Mouse (Mus musculus) myocyte (in vitro differentiated cells): ENCODE results near the gene Hoxc5.

Experiments
- CEBPB ChIP-seq: IDR thresholded peaks from 2 replicates; pipeline ENCODE4 v1.6.1; 2011; ENCODE audit warnings: mild to moderate bottlenecking, moderate library complexity; ENCODE audit not compliant: poor library complexity, insufficient read depth, severe bottlenecking
- REST ChIP-seq: IDR thresholded peaks from one replicate; pipeline ENCODE4 v1.6.1; 2011; ENCODE audit warnings: mild to moderate bottlenecking, control low read depth, moderate library complexity; ENCODE audit not compliant: insufficient read depth, insufficient read length

DNA sequence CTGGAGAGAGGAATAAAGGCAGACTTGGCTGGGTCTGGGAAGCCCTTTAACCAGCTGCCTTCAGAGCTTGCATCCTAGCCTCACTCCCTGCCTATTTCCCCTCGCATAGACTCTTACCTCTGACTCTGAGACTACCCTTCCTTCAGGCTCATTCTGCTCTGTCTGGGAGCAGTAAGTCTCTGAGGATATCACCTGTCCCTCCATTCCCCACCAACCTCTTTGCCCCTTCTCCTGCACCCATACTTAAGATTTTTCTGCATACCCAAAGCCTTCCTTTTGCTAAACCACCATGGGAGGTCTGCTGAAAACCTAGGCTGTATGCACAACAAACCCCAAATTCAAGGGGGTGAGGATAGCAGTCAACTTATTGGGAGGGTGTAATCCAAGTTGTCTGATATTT is 12.7 kb downstream of the Hoxc5 start:
- no peak for TF ChIP-seq CEBPB
- no peak for TF ChIP-seq REST
